Mouse (Mus musculus) liver (tissue): ENCODE data around the gene Cd209g.
"Not testable (repeated sequence)": the region's sequence is repeated elsewhere in the genome, so short reads cannot be mapped to it uniquely, and the experiment has no call there.

Experiments
- DNase-seq: peaks from one replicate; pipeline ENCODE4 v3.0.0-alpha.2; 2020; ENCODE audit warnings: mixed read lengths

Cd209g gene

DNA sequence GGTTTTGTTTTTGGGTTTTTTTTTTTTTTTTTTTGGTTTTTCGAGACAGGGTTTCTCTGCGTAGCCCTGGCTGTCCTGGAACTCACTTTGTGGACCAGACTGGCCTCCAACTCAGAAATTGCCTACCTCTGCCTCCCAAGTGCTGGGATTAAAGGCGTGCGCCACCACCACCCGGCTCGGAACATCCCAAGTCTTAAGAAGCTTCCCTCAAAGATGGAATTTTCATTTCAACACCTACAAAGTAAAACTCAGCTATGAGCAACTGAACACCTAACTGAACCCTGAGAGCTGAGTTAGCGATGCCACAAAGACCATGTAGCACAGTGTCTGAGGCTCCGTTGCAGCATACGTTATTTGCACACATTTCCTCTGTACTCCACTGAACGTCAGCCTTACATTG is at the start of gene Cd209g:
Gene Cd209g (plus strand): TSS at position 301 of the 400 bp plus-strand sequence.
- DNase-seq, result no peak

- peak; percentile 10 for DNase-seq
Measured at GRCm38 (mm10) chr8:4087180-4087722, 46.6 kb upstream of the Cd209g start.

DNA sequence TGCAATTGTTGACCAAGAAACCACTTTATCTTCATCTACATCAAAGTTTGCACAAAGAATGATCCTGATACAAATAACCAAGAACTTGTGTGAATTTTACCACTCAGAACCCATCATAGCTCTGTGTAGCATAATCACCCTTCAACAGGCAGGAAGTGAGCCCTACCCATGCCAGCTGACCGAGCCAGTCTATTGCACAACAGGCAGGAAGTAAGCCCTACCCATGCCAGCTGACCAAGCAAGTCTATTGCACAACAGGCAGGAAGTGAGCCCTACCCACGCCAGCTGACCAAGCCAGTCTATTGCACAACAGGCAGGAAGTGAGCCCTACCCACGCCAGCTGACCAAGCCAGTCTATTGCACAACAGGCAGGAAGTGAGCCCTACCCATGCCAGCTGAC is 45.4 kb upstream of the Cd209g start:
- DNase-seq, result not testable (repeated sequence)

DNA sequence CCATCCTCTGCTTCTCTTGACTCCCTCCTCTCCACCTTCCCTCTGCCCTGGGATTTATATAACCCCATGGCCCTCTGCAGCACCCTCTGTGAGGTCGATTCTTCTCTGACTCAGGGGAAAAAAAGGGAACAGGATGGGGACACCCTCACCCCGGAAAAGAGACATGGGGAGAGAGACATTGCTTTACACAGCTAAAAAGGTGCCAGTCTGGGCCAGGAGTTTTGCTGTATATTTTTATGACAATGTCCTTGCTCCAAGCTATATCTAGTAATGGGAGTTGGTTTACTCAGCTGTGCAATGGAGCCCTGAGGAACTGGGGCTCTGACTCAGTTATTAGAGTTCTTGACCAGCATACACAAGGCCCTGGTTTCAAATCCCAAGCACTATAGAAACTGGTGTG is 28.2 kb upstream of the Cd209g start, which contains the start of gene Cd209f:
Gene Cd209f (minus strand): TSS at position 101 of the 400 bp plus-strand sequence.
- not testable (repeated sequence) for DNase-seq

DNA sequence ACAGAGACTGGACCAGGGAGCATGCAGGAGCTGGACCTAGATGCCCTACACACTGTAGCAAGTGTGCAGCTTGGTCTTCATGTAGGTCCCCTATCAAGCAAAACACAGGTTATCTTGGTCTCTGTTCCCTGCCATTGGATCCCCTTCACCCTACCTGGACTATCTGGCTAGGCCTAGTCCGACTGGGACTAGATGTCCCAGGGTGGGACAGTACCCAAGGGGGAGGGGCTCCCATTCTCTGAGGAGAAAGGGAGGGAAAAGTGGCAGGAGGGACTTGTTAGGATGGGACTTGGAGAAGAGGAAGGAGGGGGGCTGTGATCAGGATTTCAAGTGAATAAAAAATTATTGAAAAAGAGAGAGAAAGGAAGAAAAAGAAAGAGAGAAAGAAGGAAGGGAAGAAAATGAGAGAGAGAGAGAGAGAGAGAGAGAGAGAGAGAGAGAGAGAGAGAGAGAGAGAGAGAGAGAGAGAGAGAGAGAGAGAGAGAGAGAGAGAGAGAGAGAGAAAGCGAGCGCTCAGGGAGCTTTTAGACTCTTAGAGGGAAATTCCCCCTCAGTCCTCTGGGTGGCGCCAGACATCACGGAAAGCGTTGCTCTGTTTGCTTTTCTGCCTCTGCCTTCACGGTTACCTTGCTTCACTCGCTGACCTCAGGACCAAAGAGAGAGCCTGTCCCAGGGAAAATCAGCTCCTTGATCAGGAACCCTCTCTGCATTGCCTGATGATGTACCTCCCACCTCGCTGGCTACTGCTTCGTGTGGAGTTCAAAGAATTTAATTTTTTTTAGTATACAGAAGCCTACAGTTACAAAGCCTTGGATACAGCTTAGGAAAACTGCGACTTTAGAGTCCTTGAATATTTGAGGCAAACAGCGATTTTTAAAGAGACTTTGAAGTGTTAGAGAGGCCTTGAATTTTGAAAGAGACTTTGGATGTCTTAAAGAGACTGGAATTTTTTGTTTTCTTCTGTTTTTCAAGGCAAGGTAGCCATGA is 6.1 kb downstream of the Cd209g start:
- DNase-seq, result peak; percentile 72

GRCm38 (mm10) chr8:4141721-4142120 is 7.8 kb downstream of the Cd209g start:
- no peak for DNase-seq

DNA sequence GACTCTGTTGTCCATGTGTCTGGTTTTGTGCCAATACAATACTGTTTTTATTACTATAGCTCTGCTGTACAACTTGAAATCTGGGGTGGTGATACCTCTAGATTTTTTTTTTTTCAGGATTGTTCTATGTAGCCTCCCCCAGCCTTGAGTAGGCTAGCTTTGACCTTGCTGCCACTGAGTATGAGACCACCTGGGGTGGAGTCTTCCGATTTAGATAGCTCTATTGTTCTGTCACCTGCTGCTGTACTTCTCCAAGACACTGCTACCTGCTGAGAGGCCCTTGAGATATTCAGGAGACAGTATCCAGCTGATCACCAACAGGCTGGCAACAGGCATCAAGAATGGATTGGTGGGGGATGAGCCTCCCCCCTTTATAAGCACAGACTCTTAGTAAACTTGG is 13.4 kb downstream of the Cd209g start:
- no peak for DNase-seq

DNA sequence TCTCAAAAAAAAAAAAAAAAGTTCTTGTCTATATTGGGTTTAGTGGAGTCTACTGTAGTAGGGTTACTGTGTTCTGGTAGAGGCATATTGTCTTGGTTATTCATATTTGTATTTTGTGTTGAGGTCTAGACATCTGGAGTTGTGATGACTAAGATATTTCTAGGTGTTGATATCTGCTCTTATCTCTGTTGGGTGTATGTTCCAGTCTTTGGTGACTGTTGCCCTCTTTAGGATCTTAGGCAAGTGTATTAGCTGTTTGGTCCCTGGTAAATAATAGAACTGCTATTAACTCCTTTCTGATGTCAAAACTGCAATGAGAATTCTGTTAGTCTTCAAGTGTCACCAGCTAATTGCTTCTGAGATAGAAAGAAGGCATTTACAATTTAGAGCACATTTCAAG is 21.0 kb downstream of the Cd209g start:
- DNase-seq, result no peak

GRCm38 (mm10) chr8:4162786-4163185 is 28.9 kb downstream of the Cd209g start:
- DNase-seq, result no peak

- DNase-seq, result no peak
Measured at GRCm38 (mm10) chr8:4165176-4165851, 31.4 kb downstream of the Cd209g start.

DNA sequence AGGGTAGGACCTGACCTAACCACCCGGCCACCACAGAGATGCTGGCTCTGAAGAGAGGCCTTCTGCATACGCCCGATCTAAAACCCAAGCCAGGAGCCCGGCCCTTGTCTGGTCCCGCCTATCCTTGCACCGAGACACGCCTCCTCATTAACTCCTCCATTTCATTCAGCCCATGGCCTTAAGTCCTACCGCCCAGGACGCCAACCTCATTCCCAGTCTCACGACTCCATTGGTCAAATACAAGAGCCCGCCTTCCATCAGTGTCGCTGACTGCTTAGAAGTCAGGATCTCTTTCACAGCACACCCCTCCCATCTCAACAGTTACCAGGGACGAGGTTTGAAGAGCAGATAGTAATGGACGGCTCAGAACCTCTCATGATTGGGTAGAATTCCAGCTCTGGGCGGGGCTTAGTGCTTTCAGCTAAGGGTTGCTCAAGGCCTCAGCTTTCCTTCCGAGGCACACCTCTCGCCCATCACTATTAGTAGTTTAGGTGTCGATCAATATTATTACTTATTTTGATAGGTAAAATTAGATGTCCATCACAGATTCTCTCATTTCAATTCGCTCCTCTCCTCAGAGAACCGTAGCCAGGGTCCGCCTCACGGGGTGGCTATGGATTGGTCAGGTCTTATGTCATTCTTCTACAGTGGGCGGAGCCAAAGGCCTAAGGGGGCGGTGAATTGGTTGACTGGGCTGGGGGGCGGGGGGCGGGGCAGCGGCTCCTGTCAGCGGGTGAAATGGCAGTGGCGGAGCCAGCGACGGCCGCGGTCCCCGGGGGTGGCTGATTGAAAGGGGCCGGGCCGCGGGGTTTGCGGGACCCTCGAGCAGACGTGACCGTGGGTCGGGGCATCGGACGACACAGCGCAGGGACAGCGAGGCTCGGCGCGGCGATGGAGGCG is 32.2 kb downstream of the Cd209g start, which contains the start of gene Evi5l:
Gene Evi5l (plus strand): TSS at position 716 of the 900 bp plus-strand sequence.
- peak; percentile 97 for DNase-seq

DNA sequence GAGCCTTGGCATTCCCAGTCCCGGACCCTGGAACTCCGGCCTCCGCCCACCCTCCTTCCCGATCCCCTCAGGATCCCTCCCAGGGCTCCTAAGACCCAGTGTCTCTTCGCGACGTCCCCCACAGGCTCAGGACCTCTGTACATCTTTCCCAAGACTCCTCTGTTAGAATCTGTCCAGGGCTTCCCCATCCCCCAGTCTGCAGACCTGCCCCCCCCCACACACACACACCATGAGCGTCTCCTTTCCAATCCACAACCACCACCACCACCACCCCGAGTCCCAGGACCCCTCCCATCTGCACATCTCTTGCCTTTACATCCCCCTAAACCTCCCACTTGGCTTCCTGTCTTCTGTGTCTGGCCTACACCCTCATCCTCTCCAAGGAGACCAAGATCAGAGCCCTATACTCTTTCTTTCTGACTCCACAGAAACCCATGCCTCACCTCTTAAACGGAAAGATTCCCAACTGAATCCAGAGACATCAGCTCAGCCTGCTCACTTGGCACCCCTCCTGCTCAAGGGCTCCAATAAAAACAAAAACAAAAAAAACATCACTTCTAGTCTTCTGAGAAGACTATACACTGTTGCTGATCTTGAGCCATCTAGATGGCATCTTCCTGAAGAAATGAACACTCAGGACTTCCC is 33.1 kb downstream of the Cd209g start:
- DNase-seq, result no peak

DNA sequence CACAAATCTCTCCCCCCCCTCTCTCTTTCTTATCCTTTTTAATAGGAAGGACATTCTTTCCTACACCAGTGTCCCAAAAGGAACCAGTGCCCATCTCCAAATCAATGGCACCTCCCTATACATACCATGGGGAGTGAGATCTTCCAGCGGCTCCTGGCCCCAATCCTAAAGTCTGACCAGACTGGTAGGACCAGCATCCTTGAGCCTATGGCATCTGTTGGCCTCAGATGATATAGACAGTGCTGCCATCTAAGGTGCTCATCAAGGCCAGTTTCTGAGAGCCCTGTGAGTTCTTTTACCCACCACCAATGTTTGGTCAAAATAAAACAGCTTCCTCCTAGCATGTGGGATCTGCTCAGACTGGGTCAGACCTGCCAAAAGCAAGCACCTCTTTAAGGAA is 34.0 kb downstream of the Cd209g start:
- DNase-seq, result no peak

DNA sequence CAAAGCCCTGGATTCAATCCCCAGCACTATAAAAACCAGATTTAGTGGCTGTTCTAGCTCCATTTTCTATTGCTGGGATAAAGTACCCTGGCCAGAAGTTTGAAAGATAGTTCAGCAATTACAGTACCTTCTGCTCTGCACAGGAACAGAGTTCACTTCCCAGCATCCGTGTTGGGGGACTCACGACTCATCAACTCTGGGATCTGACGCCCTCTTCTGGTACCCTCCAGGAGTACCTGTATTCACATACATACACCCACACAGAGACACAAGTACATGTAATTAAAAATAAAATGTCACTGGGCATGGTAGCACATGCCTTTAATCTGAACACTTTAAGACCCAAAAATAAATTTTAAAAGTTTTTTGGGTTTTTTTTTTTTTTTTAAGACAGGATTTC is 38.6 kb downstream of the Cd209g start:
- DNase-seq, result no peak

GRCm38 (mm10) chr8:4174018-4174417 is 40.1 kb downstream of the Cd209g start:
- DNase-seq, result no peak

- no peak for DNase-seq
Measured at GRCm38 (mm10) chr8:4183409-4183808, 49.5 kb downstream of the Cd209g start.

DNA sequence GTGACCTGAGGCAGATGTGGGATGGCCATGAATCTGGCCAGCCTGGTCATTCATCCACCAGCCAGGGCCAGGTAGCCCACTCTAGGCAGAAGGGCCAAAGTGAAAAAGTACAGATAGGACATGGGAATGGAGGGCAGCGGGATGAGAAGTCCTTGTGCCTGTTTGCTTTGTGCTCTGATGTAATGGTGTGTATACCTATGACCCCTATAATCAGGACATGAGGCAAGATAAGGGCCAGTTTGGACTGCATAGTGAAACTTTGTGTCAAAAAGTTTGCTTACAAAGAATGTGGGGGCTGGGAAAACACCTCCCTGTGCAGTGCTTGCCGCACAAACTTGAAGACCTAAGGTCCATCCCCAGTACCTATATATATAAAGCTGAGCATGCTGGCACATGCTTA is 52.3 kb downstream of the Cd209g start:
- peak; percentile 7 for DNase-seq
